Mouse (Mus musculus) gastrocnemius, adult 8-10 months (tissue): ENCODE measurements around the gene Kif26b. TPM values are rescaled to one million over a fixed set of nuclear protein-coding genes. Genes with fewer than 3 reads are reported as not detected.

Experiments used
- DNase-seq, 2 experiments: peaks; one replicate each; pipeline ENCODE4 v3.0.0; 2022; ENCODE audit warnings: low spot score in 2 of 2
- total RNA-seq, 4 experiments: library from RNA; stranded (reverse); gene quantifications; 2 replicates each; pipeline ENCODE4 v1.2.4; 2022

Gene Kif26b
- total RNA-seq, 4 experiments from 2014 or later = 2.3 to 4.9 (median 2.6) TPM

DNA sequence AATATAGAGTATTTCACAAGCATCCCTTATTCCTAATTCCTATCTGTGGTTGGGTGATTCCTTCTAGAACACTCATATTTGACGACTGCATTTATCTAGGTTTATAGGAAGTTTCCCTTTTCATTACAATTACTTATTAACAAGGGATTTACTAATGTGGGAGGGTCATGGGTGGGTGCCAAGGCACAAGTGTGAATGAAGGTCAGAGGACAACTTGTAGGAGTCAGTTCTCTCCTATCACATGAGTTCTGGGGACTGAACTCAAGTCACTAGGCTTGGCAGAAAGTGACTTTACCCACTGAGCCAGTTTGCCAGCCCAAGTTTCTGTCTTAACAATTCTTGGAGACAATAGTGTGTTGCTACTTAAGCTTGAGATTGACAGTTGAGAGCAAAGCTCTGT lies 459.3 kb downstream of the Kif26b start:
- no peak for DNase-seq

Other genes with a start within 250 kb of the Kif26b start
- 10 to 100 TPM; 27.9 to 42.9 (median 37.3) TPM for gene Cox20, start 210.0 kb upstream of the Kif26b start, total RNA-seq
- gene Hnrnpu, start 191.3 kb upstream of the Kif26b start, total RNA-seq = 100 to 1,000 TPM in 3 of 4 experiments, 10 to 100 TPM in 1; 92.2 to 133 (median 119) TPM
- 10 to 100 TPM in 3 of 4 experiments, 1 to 10 TPM in 1; 9.7 to 15.5 (median 13.1) TPM for gene Efcab2, start 123.0 kb upstream of the Kif26b start, total RNA-seq